Mouse (Mus musculus) limb, embryonic 11.5 days (tissue): ENCODE data around the gene Ace. TPM values are rescaled to one million over a fixed set of nuclear protein-coding genes. Genes with fewer than 3 reads are reported as not detected.

Experiments
- ATAC-seq: fragments of 200-750 bp; cut with Nextera tagmentation; 2 replicates; pipeline ENCODE4 v1.8.0; 2017; ENCODE audit warnings: low read depth; ENCODE audit not compliant: insufficient number of reproducible peaks, low FRiP score, low TSS enrichment
- DNase-seq: peaks from one replicate; pipeline ENCODE4 v3.0.0-alpha.2; 2015; ENCODE audit warnings: low spot score
- H3K27ac ChIP-seq: fragments of 300-500 bp; sonication (generic); replicated peaks from 2 replicates; pipeline ENCODE4 v1.5.1; 2014; ENCODE audit warnings: low read depth, mild to moderate bottlenecking, low read length
- H3K27me3 ChIP-seq: fragments of 300-500 bp; sonication (generic); 2 replicates; pipeline ENCODE4 v1.6.1; 2014; ENCODE audit warnings: mild to moderate bottlenecking, low read length, mixed read lengths; ENCODE audit not compliant: control insufficient read depth, insufficient read depth
- H3K36me3 ChIP-seq: fragments of 300-500 bp; sonication (generic); 2 replicates; pipeline ENCODE4 v1.6.1; 2014; ENCODE audit warnings: mild to moderate bottlenecking, low read length, moderate library complexity, mixed read lengths; ENCODE audit not compliant: control insufficient read depth, insufficient read depth
- H3K4me1 ChIP-seq: fragments of 300-500 bp; sonication (generic); 2 replicates; pipeline ENCODE4 v1.6.1; 2014; ENCODE audit warnings: low read length, mixed read lengths; ENCODE audit not compliant: control insufficient read depth, insufficient read depth
- H3K4me2 ChIP-seq: fragments of 300-500 bp; sonication (generic); 2 replicates; pipeline ENCODE4 v1.6.1; 2014; ENCODE audit warnings: low read depth, mild to moderate bottlenecking, moderate library complexity; ENCODE audit not compliant: severe bottlenecking
- H3K4me3 ChIP-seq: fragments of 300-500 bp; sonication (generic); 2 replicates; pipeline ENCODE4 v1.5.1; 2014; ENCODE audit warnings: low read depth, low read length
- H3K9ac ChIP-seq: fragments of 300-500 bp; sonication (generic); 2 replicates; pipeline ENCODE4 v1.6.1; 2014; ENCODE audit warnings: mild to moderate bottlenecking, low read length
- H3K9me3 ChIP-seq: fragments of 300-500 bp; sonication (generic); 2 replicates; pipeline ENCODE4 v1.6.1; 2016; ENCODE audit warnings: low read length; ENCODE audit not compliant: control insufficient read depth
- WGBS: fragments of 180-500 bp; shearing (Covaris S2); extraction: QIAGEN DNeasy Blood & Tissue Kit; methylation state at CpG from one replicate; pipeline ENCODE4 v1.1.7; 2014; 5-methylcytosine and 5-hydroxymethylcytosine counted together
- polyA plus RNA-seq: library from polyadenylated mRNA; unstranded; fragments of >200 nt; fragmentation: Nextera tagmentation; extraction: Ambion mirVana; gene quantifications from 2 replicates; pipeline ENCODE4 v1.2.1, GENCODE M21; 2014

Ace gene
- polyA plus RNA-seq, 1 experiment from 2014 or later, result 0.15 TPM

DNA sequence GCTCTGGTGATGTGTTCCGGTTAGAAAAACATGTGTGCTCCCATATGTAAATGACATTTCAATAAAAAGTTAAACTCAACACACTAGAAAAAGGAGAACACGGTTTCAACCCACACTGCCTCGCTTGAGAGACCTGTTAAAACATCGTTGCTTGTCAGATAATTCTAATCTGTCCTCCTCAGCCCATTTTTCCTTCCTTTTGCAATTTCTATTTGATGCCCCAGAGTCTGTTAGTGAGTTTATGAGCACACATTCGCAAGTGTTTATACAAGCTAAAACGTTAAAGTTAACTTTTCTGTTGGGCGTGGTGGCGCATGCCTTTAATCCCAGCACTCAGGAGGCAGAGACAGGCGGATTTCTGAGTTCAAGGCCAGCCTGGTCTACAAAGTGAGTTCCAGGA is 67.2 kb downstream of the Ace start:
- Histone ChIP-seq H3K4me2 (no peak overlapping the region), H3K9me3 (no peaks in the 10 kb centered on the region), H3K27ac (no peak overlapping the region), H3K9ac (no peak overlapping the region), H3K4me3 (no peak overlapping the region), H3K27me3 (no peaks in the 10 kb centered on the region), H3K4me1 (peaks cover 3% of the 10 kb centered on the region; the same call in 1 of the 2 replicates), H3K36me3 (no peaks in the 10 kb centered on the region)
- DNase-seq, result no peak
- 89% methylated on average over 9 of the region's 9 CpGs for WGBS
- ATAC-seq, result no peak

DNA sequence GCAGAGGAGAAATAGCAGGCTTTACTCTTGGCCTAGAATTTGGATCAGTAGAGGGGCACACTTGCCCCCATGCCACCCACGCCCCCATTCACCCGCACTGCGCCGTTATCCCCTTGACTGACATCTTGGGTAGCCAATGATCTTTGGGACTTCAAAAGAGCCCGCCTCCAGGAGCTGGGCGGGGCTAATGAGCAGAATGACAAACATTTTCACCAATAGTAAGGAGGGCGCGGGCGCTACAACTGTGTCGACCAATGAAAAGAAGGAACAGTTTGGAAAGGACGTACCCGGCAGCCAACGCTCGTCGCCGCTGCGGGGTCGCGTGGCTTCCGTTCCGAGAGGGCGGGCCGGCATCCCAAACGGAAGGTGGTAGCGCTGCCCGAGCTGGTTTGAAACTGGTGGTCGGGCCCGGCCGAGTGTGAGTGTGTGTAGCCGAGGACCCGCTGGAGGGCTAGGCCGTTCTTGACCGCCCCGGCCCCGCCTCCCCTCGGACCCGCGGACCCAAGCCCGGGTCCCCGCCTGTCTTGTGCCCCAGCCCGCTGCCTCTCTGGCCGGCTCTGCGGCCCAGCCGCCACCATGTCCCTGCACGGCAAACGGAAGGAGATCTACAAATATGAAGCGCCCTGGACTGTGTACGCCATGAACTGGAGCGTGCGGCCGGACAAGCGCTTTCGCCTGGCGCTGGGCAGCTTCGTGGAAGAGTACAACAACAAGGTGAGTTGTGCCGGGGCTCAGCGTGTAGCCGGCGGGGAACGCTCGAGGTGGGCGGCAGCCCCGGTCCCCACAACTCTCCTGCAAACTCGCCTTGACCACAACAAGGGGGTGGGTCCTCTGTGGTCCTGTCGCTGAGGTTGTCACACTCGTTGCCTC is 69.0 kb downstream of the Ace start, which contains the start of gene Dcaf7:
Dcaf7 (plus strand) TSS at position 325 of the 870 bp plus-strand sequence.
- Histone ChIP-seq H3K27me3 (no peaks in the 10 kb centered on the region), H3K27ac (peak within 1 kb of the TSS; percentile 72; the same call in 1 of the 2 replicates), H3K4me2 (peak within 1 kb of the TSS; percentile 86), H3K4me3 (peak within 1 kb of the TSS; percentile 99), H3K4me1 (peaks cover 3% of the 10 kb centered on the region; the same call in 1 of the 2 replicates), H3K9ac (peak within 1 kb of the TSS; percentile 86), H3K9me3 (no peaks in the 10 kb centered on the region), H3K36me3 (no peaks in the 10 kb centered on the region)
- DNase-seq (peak; percentile 100), ATAC-seq (peak; percentile 97)
- under 1% methylated on average over 66 of the region's 66 CpGs for WGBS

DNA sequence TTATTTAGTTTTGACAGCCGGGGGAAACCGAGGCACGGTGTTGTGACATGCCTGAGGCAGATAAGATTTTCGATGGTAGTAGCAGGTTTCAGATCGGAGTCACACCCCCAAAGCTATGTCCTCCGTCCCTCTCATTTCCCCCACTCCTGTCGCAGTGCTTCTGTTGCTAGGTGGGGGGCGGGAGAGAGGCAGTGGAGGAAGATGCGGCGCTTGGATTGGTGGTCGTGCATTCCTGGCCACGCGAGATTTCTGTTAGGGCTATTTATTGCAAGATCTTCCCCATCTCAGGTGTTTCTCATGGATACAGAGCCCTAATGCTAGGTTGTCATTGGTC is 69.6 kb downstream of the Ace start:
- no peak for ATAC-seq
- Histone ChIP-seq H3K36me3 (no peaks in the 10 kb centered on the region), H3K4me2 (peak overlapping the region; percentile 86), H3K27ac (no peak overlapping the region; the same call in 1 of the 2 replicates), H3K27me3 (no peaks in the 10 kb centered on the region), H3K9me3 (no peaks in the 10 kb centered on the region), H3K9ac (peak overlapping the region; percentile 86), H3K4me1 (peaks cover 3% of the 10 kb centered on the region; the same call in 1 of the 2 replicates), H3K4me3 (peak overlapping the region; percentile 99)
- DNase-seq, result peak; percentile 70
- WGBS, result 0% methylated on average over 13 of the region's 13 CpGs

Other genes with a start within 250 kb of the Ace start
- 8.7 and 9.2 TPM in 2 replicates for gene Cyb561, start 14.6 kb upstream of the Ace start, polyA plus RNA-seq
- not detected in 2 replicates for gene Ace3, start 26.7 kb downstream of the Ace start, polyA plus RNA-seq
- 0.14 and 0.39 TPM in 2 replicates for gene Kcnh6, start 40.2 kb downstream of the Ace start, polyA plus RNA-seq
- 75.3 and 82.5 TPM in 2 replicates for gene Dcaf7, start 68.9 kb downstream of the Ace start, polyA plus RNA-seq
- 10.3 and 12.9 TPM in 2 replicates for gene Taco1, start 98.1 kb downstream of the Ace start, polyA plus RNA-seq
- gene Map3k3, start 116.7 kb downstream of the Ace start, polyA plus RNA-seq, result 20.9 and 26.1 TPM in 2 replicates
- gene Gm10840, start 192.9 kb downstream of the Ace start, polyA plus RNA-seq, result 0.64 TPM in 1 of 2 replicates, not detected in the other
- gene Limd2, start 192.9 kb downstream of the Ace start, polyA plus RNA-seq, result 516 and 591 TPM in 2 replicates
- gene Strada, start 234.2 kb downstream of the Ace start, polyA plus RNA-seq, result 36.7 and 40.0 TPM in 2 replicates
- 53.5 and 68.1 TPM in 2 replicates for gene Ccdc47, start 248.4 kb downstream of the Ace start, polyA plus RNA-seq
- gene Ddx42, start 249.0 kb downstream of the Ace start, polyA plus RNA-seq, result 96.6 and 110 TPM in 2 replicates